Mouse (Mus musculus) right cerebral cortex, postnatal 14 days (tissue): Measurements from ENCODE around the gene Vwa5b2.

Experiments
- DNase-seq: peaks from one replicate; pipeline ENCODE4 v3.0.0; 2022

Gene Vwa5b2

DNA sequence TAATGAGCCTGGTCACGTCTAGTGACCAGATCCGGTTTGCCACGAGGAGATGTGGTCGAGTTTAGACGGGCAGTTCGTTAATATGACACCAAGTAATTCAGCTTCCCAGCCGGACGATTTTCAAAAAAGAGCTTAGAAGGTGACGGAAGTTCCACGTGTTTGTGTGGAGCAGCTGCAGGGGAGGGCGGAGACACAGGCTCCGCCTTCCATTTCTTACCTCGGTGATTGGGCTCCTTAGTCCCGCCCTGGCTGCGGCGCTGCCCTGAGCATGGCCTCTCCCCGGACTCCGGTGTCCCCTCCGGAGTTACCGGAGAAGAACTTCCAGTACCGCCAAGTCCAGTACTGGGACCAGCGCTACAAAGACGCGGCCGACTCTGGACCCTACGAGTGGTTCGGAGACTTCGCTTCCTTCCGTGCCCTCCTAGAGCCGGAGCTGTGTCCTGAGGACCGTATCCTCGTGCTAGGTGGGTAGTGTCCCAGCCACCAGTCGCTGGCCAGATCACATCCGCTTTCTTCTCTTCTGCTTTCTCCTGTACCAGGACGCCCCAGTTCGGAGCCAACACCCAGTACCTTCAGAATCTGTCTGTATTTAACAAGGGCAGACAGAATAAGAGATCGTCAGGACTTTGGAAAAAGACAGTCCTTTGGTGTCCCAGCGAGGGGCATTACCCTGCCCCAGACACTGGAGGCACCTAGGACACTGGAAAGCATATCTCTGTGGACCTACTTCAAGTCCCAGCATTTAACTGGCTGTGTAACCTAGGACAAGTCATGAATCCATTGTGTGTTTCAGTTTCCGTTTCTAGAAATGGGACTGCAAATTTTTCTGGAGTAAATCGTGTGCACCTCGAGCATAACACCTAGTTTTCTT, 22.3 kb downstream of the Vwa5b2 start, which contains the start of the genes Eef1akmt4, Gm49333 and Alg3:
Eef1akmt4 (plus strand) TSS at position 237 of the 871 bp plus-strand sequence.
Gm49333 (plus strand) TSS at position 254 of the 871 bp plus-strand sequence.
Alg3 (minus strand) TSS at position 379 of the 871 bp plus-strand sequence.
- DNase-seq, result peak; percentile 68

DNA sequence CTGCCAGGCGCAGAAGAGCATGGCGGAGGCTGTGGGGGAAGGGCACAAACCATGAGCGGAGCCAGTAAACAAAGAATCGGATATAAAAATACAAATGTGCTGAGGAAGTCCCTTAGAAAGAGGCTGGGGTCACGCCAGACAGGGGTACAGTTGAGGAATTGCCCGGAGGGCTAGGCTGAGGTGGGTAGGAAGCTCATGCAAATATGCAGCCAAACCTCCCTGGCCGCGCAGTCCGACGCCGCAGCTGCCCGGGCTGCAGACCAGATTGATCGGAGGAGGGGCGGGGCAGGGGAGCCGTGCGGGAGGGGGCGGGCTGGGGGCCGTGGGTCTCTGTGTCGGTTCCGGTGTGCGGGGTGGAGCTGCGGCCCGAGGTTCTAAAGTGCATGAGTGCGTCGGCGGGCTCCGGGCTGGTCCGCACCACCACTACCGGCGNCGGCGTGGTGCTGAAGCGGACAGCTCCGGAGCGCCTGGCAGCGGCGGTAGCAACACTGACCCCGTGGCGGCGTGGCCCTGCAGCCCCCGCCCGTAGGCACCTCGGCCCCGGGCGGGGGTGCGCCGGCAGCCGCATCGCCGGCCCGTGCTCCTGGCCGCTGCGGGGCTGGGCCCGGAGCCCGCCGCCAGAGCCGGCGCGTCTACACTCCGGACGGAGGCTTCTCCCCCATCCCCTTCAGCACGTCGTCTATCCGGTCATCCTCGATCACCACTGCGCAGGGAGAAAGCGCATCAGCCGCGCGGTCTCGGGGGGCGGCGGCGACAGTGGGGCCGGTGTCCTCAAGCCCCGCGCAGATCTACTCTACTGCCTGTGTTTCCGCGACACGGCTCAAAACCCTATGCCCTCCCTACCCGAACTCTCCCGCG, 30.5 kb downstream of the Vwa5b2 start:
- no peak for DNase-seq

DNA sequence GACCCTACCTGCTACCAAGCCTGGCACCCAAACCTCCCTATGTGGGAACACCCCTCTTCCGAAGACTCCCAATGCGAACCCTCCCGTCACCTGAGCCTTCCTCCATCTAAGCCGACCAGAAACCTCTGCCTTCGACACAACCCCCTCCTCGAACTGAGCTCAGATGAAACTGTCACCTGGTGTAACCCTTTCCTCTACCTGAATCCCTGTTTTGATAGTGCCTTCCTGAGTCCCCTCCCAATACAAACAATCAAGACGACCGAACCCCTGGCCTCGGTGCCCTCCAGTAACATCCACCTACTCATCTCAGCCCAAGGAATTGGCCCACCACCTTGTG, 31.1 kb downstream of the Vwa5b2 start:
- no peak for DNase-seq

DNA sequence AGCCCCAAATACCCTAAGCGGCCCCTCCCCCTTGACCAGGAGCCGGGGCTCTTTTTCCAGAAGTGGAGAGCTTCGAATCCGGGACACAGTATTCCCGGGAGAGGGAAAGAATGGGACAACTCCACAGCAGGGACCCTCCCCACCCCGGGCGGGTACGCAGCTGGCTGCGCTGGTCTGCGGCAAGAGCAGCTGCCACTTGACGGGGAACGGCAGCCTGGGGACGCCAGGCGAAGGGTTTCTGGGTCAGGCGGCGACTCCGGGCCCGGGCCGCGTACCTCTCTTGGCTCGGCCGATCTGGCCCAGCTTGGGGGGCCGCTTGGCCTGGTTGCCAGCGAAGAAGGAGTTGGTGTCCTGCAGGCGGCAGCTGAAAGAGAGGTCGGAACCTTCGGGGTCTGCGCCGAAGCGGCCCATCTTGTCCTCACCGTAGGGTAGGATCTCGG, 31.5 kb downstream of the Vwa5b2 start:
- peak; percentile 24 for DNase-seq

DNA sequence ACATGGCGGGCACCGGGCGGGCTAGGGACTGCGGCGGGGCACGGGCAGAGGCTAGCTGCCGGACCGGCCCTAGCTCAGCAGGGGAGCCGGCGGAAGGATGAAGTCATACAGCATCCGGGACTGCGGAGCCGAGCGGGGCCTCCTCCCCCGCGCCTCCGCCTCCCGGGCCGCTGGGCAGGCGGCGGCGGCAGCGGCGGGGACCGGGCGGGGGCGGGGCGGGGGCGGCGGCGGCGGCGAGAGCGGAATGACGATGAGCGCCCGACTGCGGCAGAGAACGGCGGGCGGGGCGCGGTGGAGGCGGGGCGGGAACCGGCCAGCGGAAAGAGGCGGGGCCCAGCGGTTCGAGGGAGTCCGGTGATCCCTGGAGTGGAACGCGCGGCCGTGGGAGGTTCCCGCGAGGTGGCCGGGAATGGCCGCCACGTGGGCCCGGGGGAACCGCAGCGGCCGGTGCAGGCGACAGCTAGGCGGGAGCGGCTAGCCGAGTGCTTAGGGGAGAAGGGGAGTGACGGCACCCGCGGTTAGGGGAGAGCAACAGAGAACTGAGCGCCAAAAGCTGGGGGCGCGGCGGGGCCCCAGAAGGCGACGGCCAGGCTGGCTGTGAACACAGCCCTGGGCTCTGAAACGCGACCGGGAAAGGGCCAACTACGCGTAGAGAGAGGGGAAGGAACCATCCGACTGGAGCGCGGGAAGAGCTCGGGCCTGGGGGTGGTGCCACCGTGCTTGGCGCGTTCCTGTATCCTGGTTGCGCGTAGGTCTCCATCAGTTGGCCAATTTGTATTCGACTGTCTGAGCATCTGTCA, 32.1 kb downstream of the Vwa5b2 start, which contains the start of gene Camk2n2:
Camk2n2 (minus strand) TSS at position 97 of the 800 bp plus-strand sequence.
- peak; percentile 55 for DNase-seq

DNA sequence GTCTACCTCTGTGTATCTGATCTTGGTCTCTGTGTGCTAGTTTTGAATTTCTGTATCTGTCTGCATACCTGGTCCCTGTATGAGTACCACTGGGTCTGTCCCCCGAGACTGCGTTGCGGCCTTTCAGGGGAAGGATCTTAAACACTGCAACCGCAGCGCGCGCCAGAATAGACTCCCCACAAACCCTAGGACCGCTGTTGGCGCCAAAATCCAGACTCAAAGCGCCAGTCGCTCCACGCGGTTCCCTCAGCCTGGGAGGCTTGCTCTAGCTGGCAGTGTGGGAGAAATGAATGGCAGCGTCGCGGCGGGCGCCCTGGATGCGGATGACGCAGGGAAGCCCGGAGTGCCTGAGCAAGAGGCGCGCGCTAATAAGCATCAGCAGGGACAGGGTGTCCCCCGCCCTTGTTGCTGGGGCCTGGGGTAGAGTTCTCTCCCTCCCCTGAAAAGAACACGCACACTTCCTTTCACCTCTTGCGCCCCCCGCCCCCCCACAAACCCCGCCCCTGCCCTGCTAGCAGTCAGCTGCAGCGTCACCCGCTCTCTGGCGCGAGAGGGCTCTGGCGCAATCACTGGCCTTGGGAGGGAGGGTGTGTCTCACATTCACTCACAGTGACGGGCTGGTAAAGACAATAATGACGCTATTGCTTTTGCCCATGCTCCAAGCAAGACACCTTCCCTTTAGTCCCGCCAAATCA, 32.9 kb downstream of the Vwa5b2 start:
- peak; percentile 68 for DNase-seq

DNA sequence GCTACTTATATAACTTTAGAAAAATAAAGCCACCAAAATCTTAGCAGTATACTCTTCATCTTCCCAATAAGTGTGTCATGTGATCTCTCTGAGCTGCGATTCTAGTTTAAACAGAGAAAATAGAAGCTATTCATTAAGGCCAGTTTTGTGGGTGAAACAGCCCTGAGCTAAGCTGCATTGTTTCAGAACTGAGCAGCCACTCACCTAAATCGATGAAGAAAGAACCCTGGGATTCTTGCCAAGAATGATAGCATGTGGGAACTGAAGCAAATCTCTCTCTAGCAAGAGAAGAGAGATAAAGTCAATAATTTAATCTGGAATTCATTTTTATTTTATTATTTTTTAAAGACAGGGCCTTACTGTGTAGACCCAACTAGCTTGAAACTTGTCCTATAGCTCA, 33.9 kb downstream of the Vwa5b2 start:
- no peak for DNase-seq

DNA sequence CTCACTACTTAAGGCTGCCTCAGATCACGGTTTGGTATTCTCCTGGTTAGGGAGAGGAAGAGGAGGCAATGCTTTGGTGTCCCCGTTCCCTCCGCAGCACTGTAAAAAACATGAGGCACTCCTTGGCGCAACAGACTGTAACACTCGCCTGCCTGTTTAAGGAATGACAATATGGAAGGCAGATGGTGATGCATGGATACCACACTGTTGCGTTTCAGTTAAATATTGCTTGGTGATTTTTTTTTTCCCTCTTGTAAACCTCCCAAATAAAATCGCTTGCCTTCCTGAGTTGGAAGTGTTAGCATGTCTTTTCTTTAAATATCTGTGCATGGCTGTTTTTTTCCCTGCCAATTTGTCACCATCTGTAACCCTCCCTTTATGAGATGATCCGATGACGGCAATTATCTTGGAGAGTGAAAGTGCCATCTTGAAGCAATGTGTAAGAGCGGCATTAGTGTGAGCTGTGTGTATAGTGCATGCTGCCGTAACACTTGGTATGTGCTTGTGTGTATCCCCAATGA, 39.7 kb downstream of the Vwa5b2 start:
- DNase-seq, result no peak

DNA sequence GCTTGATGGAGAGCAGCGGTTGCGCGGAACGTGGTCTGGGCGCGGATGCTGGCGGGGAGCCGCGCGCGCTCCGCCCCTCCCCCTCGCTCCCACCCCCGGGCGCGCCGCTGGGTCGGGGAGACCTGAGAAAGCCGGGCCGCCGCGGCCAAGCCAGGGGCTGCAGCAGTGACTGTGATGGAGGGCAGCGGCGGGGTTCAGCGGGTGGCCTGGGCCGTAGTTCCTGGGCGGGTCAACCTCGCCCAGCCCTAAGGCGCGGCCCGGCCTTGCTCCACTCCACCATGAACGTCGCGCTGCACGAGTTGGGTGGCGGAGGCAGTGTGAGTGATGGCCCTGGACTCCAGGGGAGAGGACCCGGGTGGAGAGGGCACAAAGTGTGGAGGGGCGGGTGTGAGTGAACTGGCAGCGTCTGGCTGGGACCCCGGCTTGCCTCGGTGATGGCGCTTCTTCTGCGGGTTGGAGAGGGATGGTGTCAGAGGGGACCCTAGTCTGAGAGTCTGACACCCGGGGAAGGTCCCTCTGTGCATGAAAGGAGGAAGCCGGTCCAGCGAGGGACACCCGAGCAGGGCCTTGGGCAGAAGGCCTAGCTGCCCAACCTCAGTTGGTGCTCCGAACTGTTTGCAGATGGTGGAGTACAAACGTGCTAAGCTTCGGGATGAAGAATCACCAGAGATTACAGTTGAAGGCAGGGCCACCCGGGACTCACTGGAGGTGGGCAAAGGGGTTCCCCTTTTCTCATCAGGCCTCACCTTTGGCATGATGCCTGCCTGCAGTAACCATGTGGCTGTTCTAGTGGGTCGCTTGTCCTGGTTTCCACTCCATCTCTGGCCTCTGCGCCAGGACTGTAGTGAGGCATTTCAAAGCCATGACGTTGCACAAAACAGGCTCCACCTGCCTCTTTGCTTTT, 40.7 kb downstream of the Vwa5b2 start, which contains the start of gene Ece2:
Ece2 (plus strand) TSS at position 98 of the 904 bp plus-strand sequence.
- DNase-seq, result peak; percentile 45

DNA sequence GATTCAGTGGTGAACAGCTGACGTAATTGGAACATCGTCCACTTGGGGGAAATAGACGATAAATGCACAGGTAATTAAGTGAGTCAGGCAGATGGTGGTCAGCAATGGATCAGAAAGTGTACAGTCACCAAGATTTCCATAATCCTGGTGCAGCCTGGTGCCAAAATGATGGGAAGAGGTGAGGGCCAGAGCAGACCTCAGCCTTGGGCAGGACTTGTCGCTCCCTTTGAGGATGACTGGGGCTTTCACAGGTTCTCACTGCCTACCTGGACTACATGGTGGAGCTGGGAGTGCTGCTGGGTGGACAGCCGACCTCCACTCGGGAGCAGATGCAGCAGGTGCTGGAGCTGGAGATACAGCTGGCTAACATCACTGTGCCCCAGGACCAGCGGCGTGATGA, 48.1 kb downstream of the Vwa5b2 start:
- no peak for DNase-seq

DNA sequence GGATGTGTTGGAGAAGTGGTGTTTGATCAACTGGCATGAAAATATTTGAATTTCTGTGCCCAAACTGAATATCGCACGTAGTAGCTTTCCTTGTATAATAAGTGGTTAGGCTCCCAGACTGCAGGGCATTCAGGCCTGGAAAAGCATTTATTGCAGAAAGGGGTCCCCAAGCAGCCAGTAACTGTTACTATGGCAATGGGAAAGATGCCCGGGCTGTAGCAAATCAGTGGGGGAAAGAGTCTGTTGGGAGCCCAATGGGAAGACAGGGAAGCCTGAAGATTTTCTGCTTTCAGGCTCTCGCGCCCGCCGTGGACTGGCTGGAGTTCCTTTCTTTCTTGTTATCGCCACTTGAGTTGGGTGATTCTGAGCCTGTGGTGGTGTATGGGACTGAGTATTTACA, 49.1 kb downstream of the Vwa5b2 start:
- peak; percentile 48 for DNase-seq

DNA sequence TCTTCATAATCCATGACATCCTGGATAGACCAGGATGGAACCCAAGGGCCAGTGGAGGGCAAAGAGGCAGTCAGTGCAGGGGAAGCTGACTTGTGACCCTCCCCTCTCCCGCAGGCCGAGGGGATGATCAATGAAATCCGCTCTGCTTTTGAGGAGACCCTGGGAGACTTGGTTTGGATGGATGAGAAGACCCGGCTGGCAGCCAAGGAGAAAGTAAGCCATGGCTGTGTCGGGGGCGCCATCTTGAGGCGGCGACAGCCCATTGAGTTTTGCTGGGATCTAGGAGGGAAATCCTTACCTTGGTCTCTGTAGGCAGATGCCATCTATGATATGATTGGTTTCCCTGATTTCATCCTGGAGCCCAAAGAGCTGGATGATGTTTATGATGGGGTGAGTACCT, 52.9 kb downstream of the Vwa5b2 start:
- DNase-seq, result peak; percentile 80

DNA sequence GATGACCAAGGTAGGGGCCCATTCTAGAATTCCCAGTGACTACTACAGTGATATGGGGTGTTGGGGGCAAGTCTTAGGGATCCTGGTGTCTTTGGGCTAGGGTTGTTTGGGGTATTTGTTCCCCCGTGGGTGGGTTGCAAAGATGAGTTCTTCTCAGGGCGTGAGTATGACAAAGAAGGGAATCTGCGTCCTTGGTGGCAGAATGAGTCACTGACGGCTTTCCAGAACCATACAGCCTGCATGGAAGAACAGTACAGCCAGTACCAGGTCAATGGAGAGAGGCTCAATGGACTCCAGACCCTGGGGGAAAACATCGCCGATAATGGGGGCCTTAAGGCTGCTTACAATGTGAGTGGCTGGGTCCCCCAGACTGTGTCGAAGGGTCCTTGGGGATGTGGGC, 54.6 kb downstream of the Vwa5b2 start:
- DNase-seq, result no peak

DNA sequence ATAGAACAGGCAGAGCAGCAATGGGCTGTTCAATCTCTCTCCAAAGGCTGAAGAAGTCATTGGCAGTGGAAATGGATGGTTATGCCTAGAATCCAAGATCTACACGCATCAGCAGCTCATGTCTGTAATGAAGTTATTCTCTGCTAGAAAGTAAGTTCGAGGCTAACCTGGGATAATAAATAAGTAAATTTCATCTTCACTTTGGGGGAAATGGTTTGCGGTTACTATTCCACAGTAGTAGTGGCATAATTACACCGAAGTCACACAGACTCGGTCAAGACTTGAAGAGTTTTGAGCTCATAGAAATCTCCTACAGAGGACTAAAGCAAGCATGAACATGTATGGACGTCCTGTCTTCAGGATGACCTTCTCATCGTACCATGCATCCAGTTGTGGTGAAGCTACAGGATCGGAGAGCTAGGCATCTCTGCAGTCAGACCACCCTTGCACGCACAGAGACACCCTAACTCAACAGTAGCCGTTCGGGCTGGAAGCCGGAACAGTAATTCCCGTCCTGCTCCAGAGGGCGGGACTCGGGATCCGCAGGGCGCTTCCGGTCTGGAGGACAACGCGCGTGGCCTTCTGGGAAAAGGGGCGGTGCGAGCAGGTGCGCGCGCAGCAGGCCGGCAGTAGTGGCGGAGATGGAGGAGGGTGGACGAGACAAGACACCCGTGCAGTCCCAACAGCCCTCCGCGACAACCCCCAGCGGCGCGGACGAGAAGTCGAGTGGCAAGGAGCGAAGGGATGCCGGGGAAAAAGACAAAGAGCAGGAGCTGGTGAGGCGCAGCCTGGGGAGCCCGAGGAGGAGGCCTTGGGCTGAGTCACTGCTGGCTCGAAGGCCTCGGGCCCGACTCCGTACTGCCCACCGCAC, 62.0 kb downstream of the Vwa5b2 start, which contains the start of gene Psmd2:
Psmd2 (plus strand) TSS at position 577 of the 871 bp plus-strand sequence.
- DNase-seq, result peak; percentile 98

DNA sequence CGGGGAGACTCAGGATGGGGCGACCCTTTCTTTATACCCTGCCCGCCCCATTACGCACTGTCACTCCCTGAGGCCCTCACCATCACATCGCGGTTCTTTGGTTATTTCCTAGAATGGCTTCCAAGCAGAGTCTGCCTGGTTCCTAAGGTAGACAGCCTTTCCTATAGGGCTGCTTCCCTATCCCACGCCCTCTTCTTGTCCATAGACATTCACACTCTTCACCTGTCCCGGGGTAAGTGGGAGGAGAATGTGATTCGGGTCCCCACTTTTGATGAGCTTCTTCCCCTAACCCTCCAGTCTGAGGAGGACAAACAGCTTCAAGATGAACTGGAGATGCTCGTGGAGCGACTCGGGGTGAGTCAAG, 62.7 kb downstream of the Vwa5b2 start:
- no peak for DNase-seq

DNA sequence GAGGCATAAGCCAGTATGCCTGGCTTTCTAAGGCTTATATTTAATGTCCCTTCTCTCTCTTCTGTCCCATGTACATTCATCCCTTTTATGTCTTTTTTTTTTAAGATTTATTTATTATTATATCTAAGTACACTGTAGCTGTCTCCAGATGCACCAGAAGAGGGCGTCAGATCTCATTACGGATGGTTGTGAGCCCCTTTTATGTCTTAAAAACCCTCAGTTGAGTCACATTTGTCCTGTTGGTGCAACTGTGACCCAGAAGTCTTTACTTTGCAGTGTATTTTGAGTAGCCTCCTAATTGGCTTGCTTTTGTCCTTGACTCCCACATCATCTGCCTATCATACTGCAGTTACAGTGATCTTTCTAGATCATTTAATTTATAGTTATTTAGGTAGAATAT, 64.0 kb downstream of the Vwa5b2 start:
- no peak for DNase-seq
